Mouse (Mus musculus) CD4-positive, CD25-positive, alpha-beta regulatory T cell, adult 9 weeks (primary cell): Measurements from ENCODE around the gene Gm3138. TPM values are rescaled to one million over a fixed set of nuclear protein-coding genes. Genes with fewer than 3 reads are reported as not detected.

Experiments used
- polyA plus RNA-seq: library from polyadenylated mRNA; unstranded; fragments of 100-300 nt; shearing (Covaris generic); gene quantifications from one replicate; pipeline ENCODE4 v1.2.1, GENCODE M21; 2017

Gm3138 gene
- polyA plus RNA-seq = not detected

DNA sequence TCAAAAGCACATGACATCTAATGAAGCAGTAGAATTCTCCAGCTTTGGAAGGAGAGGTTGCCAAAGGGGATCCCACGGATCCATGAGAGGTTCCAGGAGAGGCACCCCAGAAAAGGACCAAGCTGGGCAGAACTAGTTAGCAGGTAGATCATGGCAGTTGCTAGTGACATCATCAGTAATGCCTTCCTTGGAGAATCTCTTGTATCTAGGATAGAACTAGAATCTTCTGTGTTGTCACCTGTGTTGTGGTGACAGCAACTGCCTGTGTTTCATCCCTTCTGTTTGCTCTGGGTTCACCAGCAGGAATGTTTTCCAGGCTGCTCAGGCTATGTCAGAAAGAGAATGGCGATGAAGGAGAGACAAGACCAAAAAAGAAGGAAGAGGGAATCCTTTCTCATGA lies at the start of gene Gm3138:
TSS of gene Gm3138 (plus strand) at position 301 of the 400 bp plus-strand sequence.

Other genes with a start within 250 kb of the Gm3138 start
- gene Gm5796, start 225.7 kb upstream of the Gm3138 start, polyA plus RNA-seq = 0.82 TPM
- 0.38 TPM for gene Gm3115, start 165.5 kb upstream of the Gm3138 start, polyA plus RNA-seq
- 0.79 TPM for gene Gm8108, start 139.1 kb upstream of the Gm3138 start, polyA plus RNA-seq
- gene Gm3127, start 84.6 kb upstream of the Gm3138 start, polyA plus RNA-seq = not detected
- 2.3 TPM for gene Gm2974, start 67.1 kb upstream of the Gm3138 start, polyA plus RNA-seq
- not detected for gene Gm3149, start 67.7 kb downstream of the Gm3138 start, polyA plus RNA-seq
- 7.4 TPM for gene 2610042L04Rik, start 85.1 kb downstream of the Gm3138 start, polyA plus RNA-seq
- not detected for gene Gm3159, start 147.9 kb downstream of the Gm3138 start, polyA plus RNA-seq
- 2.6 TPM for gene Gm3164, start 165.8 kb downstream of the Gm3138 start, polyA plus RNA-seq
- 3.0 TPM for gene Gm3173, start 181.4 kb downstream of the Gm3138 start, polyA plus RNA-seq
- not detected for gene Gm3182, start 232.1 kb downstream of the Gm3138 start, polyA plus RNA-seq